Mouse (Mus musculus) bone marrow macrophage, adult 2 months (primary cell): ENCODE measurements around the gene Cep170.

Source experiments
- CTCF ChIP-seq: IDR thresholded peaks from 2 replicates; pipeline ENCODE4 v1.5.1; 2012; ENCODE audit warnings: low read depth, mild to moderate bottlenecking, low read length, moderate library complexity
- POLR2A ChIP-seq: IDR thresholded peaks from 2 replicates; pipeline ENCODE4 v1.6.1; 2012; ENCODE audit warnings: mild to moderate bottlenecking, low read depth, low read length, borderline replicate concordance

- TF ChIP-seq CTCF (no peak), POLR2A (no peak)
Measured at GRCm38 (mm10) chr1:176691101-176691500, 122.8 kb downstream of the Cep170 start.
